Mouse (Mus musculus): ENCODE results near the gene Fxyd2. TPM values are rescaled to one million over a fixed set of nuclear protein-coding genes. Genes with fewer than 3 reads are reported as not detected.

Gene Fxyd2
- total RNA-seq, 2 experiments from 2014 or later = 2.0 to 2.8 TPM

- no peak for DNase-seq (ENCODE audit: low spot score in 2 of 2)
Measured at GRCm38 (mm10) chr9:45389596-45389995, 9.9 kb upstream of the Fxyd2 start.

GRCm38 (mm10) chr9:45391299-45391698, 8.2 kb upstream of the Fxyd2 start:
- no peak for DNase-seq (ENCODE audit: low spot score in 2 of 2)

- no peak for DNase-seq (ENCODE audit: low spot score in 2 of 2)
Measured at GRCm38 (mm10) chr9:45395218-45395617, 4.3 kb upstream of the Fxyd2 start.

- no peak for DNase-seq (ENCODE audit: low spot score in 2 of 2)
Measured at GRCm38 (mm10) chr9:45395796-45396195, 3.7 kb upstream of the Fxyd2 start.

- no peak for DNase-seq (ENCODE audit: low spot score in 2 of 2)
Measured at GRCm38 (mm10) chr9:45398336-45398735, 1.1 kb upstream of the Fxyd2 start.

GRCm38 (mm10) chr9:45401851-45402250, 2.4 kb downstream of the Fxyd2 start:
- no peak for DNase-seq (ENCODE audit: low spot score in 2 of 2)

- DNase-seq (ENCODE audit: low spot score in 2 of 2) = no peak
Measured at GRCm38 (mm10) chr9:45402957-45403356, 3.5 kb downstream of the Fxyd2 start.

GRCm38 (mm10) chr9:45405694-45406093, 6.2 kb downstream of the Fxyd2 start:
- DNase-seq (ENCODE audit: low spot score in 2 of 2) = no peak

- no peak for DNase-seq (ENCODE audit: low spot score in 2 of 2)
Measured at GRCm38 (mm10) chr9:45406808-45407207, 7.3 kb downstream of the Fxyd2 start.

GRCm38 (mm10) chr9:45407706-45408675, 8.5 kb downstream of the Fxyd2 start:
- DNase-seq (ENCODE audit: low spot score in 2 of 2) = peak; percentile 72 to 84

- no peak for DNase-seq (ENCODE audit: low spot score in 2 of 2)
Measured at GRCm38 (mm10) chr9:45410193-45410592, 10.7 kb downstream of the Fxyd2 start.

- DNase-seq (ENCODE audit: low spot score in 2 of 2) = no peak
Measured at GRCm38 (mm10) chr9:45410614-45411013, 11.1 kb downstream of the Fxyd2 start.

- DNase-seq (ENCODE audit: low spot score in 2 of 2) = no peak
Measured at GRCm38 (mm10) chr9:45411111-45411510, 11.6 kb downstream of the Fxyd2 start.

GRCm38 (mm10) chr9:45411803-45412202, 12.3 kb downstream of the Fxyd2 start:
- DNase-seq (ENCODE audit: low spot score in 2 of 2) = no peak

- DNase-seq (ENCODE audit: low spot score in 2 of 2) = peak; percentile 82 to 89
Measured at GRCm38 (mm10) chr9:45412287-45412686, 12.8 kb downstream of the Fxyd2 start.

- DNase-seq (ENCODE audit: low spot score in 2 of 2) = no peak
Measured at GRCm38 (mm10) chr9:45412700-45413477, 13.4 kb downstream of the Fxyd2 start.

GRCm38 (mm10) chr9:45413478-45414140, 14.1 kb downstream of the Fxyd2 start:
- peak in 1 of 2 experiments; percentile 48 for DNase-seq (ENCODE audit: low spot score in 2 of 2)

GRCm38 (mm10) chr9:45415912-45416311, 16.4 kb downstream of the Fxyd2 start:
- DNase-seq (ENCODE audit: low spot score in 2 of 2) = peak in 1 of 2 experiments; percentile 43

- no peak for DNase-seq (ENCODE audit: low spot score in 2 of 2)
Measured at GRCm38 (mm10) chr9:45417245-45417644, 17.8 kb downstream of the Fxyd2 start.

GRCm38 (mm10) chr9:45418252-45418651, 18.8 kb downstream of the Fxyd2 start:
- DNase-seq (ENCODE audit: low spot score in 2 of 2) = no peak

- no peak for DNase-seq (ENCODE audit: low spot score in 2 of 2)
Measured at GRCm38 (mm10) chr9:45421209-45421608, 21.7 kb downstream of the Fxyd2 start.

All from gastrocnemius, postnatal 4 days (tissue).